Mouse (Mus musculus): ENCODE measurements around the gene Zfp691. TPM values are rescaled to one million over a fixed set of nuclear protein-coding genes. Genes with fewer than 3 reads are reported as not detected.
A peak's percentile ranks its signal among the peaks of the same experiment; 100 is the strongest.

Gene Zfp691
- total RNA-seq, 2 experiments from 2014 or later = 6.9 to 8.6 TPM

- peak in 1 of 2 experiments; percentile 35 for DNase-seq (ENCODE audit: low spot score in 2 of 2)
- intact Hi-C loops (cut with DNase I) = no loop called here
These were observed 910 bp downstream of the Zfp691 start for GRCm38 (mm10) chr4:119172919-119173650.

- DNase-seq (ENCODE audit: low spot score in 2 of 2) = peak; percentile 76 to 82
- intact Hi-C loops (cut with DNase I) = loop anchor here (1.0 to 5.0 kb wide), 2 partner anchors 35 to 162 kb away; no protein-coding TSS in a partner anchor
These were observed 6.3 kb downstream of the Zfp691 start for GRCm38 (mm10) chr4:119167663-119168062.

GRCm38 (mm10) chr4:119167068-119167467 is 6.9 kb downstream of the Zfp691 start:
- DNase-seq (ENCODE audit: low spot score in 2 of 2) = no peak
- intact Hi-C loops (cut with DNase I) = loop anchor here (1.0 to 5.0 kb wide), 2 partner anchors 35 to 162 kb away; no protein-coding TSS in a partner anchor

GRCm38 (mm10) chr4:119165916-119166315 is 8.1 kb downstream of the Zfp691 start:
- intact Hi-C loops (cut with DNase I) = loop anchor here (5.0 kb wide), 1 partner anchor 36 kb away; no protein-coding TSS in a partner anchor
- DNase-seq (ENCODE audit: low spot score in 2 of 2) = no peak

GRCm38 (mm10) chr4:119162990-119163389 is 11.0 kb downstream of the Zfp691 start:
- intact Hi-C loops (cut with DNase I) = no loop called here
- no peak for DNase-seq (ENCODE audit: low spot score in 2 of 2)

- intact Hi-C loops (cut with DNase I) = no loop called here
- no peak for DNase-seq (ENCODE audit: low spot score in 2 of 2)
These were observed 12.6 kb downstream of the Zfp691 start for GRCm38 (mm10) chr4:119161358-119161757.

GRCm38 (mm10) chr4:119157891-119158290 is 16.1 kb downstream of the Zfp691 start:
- DNase-seq (ENCODE audit: low spot score in 2 of 2) = no peak
- intact Hi-C loops (cut with DNase I) = no loop called here

- intact Hi-C loops (cut with DNase I) = no loop called here
- no peak for DNase-seq (ENCODE audit: low spot score in 2 of 2)
These were observed 16.8 kb downstream of the Zfp691 start for GRCm38 (mm10) chr4:119157186-119157585.

GRCm38 (mm10) chr4:119148741-119149140 is 25.3 kb downstream of the Zfp691 start:
- intact Hi-C loops (cut with DNase I) = no loop called here
- DNase-seq (ENCODE audit: low spot score in 2 of 2) = no peak

- DNase-seq (ENCODE audit: low spot score in 2 of 2) = no peak
- intact Hi-C loops (cut with DNase I) = no loop called here
These were observed 26.6 kb downstream of the Zfp691 start for GRCm38 (mm10) chr4:119147347-119147746.

- intact Hi-C loops (cut with DNase I) = no loop called here
- DNase-seq (ENCODE audit: low spot score in 2 of 2) = no peak
These were observed 27.2 kb downstream of the Zfp691 start for GRCm38 (mm10) chr4:119146816-119147215.

GRCm38 (mm10) chr4:119142230-119142871 is 31.6 kb downstream of the Zfp691 start:
- DNase-seq (ENCODE audit: low spot score in 2 of 2) = no peak
- intact Hi-C loops (cut with DNase I) = no loop called here

GRCm38 (mm10) chr4:119141191-119141590 is 32.8 kb downstream of the Zfp691 start:
- DNase-seq (ENCODE audit: low spot score in 2 of 2) = no peak
- intact Hi-C loops (cut with DNase I) = no loop called here

- DNase-seq (ENCODE audit: low spot score in 2 of 2) = no peak
These were observed 33.9 kb downstream of the Zfp691 start for GRCm38 (mm10) chr4:119140126-119140525.

GRCm38 (mm10) chr4:119138776-119139175 is 35.2 kb downstream of the Zfp691 start:
- DNase-seq (ENCODE audit: low spot score in 2 of 2) = no peak
- intact Hi-C loops (cut with DNase I) = loop anchor here (5.0 kb wide), 1 partner anchor 36 kb away; no protein-coding TSS in a partner anchor

More at GRCm38 (mm10) chr4:119140126-119140525, 33.9 kb downstream of the Zfp691 start:
- intact Hi-C loops (cut with DNase I) = no loop called here

GRCm38 (mm10) chr4:119138171-119138570 is 35.8 kb downstream of the Zfp691 start:
- peak; percentile 62 to 69 for DNase-seq (ENCODE audit: low spot score in 2 of 2)
- intact Hi-C loops (cut with DNase I) = loop anchor here (5.0 kb wide), 1 partner anchor 36 kb away; no protein-coding TSS in a partner anchor

- intact Hi-C loops (cut with DNase I) = loop anchor here (5.0 kb wide), 1 partner anchor 35 kb away; no protein-coding TSS in a partner anchor
- no peak for DNase-seq (ENCODE audit: low spot score in 2 of 2)
These were observed 36.7 kb downstream of the Zfp691 start for GRCm38 (mm10) chr4:119137313-119137712.

- DNase-seq (ENCODE audit: low spot score in 2 of 2) = no peak
- intact Hi-C loops (cut with DNase I) = no loop called here
These were observed 40.1 kb downstream of the Zfp691 start for GRCm38 (mm10) chr4:119133860-119134259.

- DNase-seq (ENCODE audit: low spot score in 2 of 2) = no peak
- intact Hi-C loops (cut with DNase I) = no loop called here
These were observed 40.7 kb downstream of the Zfp691 start for GRCm38 (mm10) chr4:119133306-119133705.

- no peak for DNase-seq (ENCODE audit: low spot score in 2 of 2)
- intact Hi-C loops (cut with DNase I) = no loop called here
These were observed 42.6 kb downstream of the Zfp691 start for GRCm38 (mm10) chr4:119131189-119131910.

Measured in left cerebral cortex, postnatal 36 days (tissue).